Mouse (Mus musculus) urinary bladder, postnatal 25 days (tissue): ENCODE results near the gene Kcne1.

ENCODE experiments used
- DNase-seq: peaks from one replicate; pipeline ENCODE4 v3.0.0; 2022; ENCODE audit warnings: low spot score

The Kcne1 gene

GRCm38 (mm10) chr16:92309126-92309525, 50.1 kb downstream of the Kcne1 start:
- DNase-seq, result no peak

GRCm38 (mm10) chr16:92307947-92308346, 51.3 kb downstream of the Kcne1 start:
- no peak for DNase-seq

- no peak for DNase-seq
Measured at GRCm38 (mm10) chr16:92305519-92305918, 53.7 kb downstream of the Kcne1 start.

- DNase-seq, result no peak
Measured at GRCm38 (mm10) chr16:92302506-92302905, 56.8 kb downstream of the Kcne1 start.

DNA sequence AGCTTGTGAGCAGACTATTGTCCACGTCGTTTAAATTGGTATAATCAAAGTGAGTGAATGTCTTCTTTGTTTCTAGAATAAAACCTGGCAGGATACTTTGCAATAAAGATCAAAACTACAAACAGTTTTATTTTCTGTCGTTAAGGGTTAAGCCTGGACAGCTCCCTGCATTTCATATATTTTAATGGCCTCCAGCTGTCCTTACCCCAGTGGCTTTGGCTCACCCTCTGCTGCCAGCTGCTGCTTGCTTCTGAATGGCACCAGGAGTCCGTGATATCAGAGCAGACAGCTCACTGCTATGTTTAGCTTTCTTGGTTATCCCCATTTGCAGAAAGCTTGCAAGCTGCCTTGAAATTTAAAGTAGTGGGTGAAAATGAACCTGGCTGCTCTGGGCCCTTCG, 57.3 kb downstream of the Kcne1 start:
- DNase-seq, result no peak

DNA sequence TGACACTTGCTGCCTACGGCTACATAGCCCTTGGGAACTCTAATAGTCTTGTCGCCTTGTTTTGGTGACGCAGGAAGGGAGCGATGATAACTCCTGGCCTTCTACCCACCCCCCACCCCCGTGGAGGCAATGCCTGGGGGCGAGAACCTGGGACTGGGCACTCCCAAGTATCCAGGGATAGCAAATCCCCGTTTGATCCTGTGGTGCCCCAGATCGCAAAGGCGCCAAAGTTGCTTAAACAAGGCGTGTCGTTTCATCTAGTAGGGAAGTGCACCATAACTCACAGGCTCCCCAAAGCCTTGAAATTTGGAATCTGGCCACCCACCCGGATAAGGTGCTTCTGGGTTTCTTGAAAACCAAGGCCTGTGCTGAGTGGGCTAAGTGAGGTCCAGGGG, 57.9 kb downstream of the Kcne1 start:
- peak; percentile 25 for DNase-seq

DNA sequence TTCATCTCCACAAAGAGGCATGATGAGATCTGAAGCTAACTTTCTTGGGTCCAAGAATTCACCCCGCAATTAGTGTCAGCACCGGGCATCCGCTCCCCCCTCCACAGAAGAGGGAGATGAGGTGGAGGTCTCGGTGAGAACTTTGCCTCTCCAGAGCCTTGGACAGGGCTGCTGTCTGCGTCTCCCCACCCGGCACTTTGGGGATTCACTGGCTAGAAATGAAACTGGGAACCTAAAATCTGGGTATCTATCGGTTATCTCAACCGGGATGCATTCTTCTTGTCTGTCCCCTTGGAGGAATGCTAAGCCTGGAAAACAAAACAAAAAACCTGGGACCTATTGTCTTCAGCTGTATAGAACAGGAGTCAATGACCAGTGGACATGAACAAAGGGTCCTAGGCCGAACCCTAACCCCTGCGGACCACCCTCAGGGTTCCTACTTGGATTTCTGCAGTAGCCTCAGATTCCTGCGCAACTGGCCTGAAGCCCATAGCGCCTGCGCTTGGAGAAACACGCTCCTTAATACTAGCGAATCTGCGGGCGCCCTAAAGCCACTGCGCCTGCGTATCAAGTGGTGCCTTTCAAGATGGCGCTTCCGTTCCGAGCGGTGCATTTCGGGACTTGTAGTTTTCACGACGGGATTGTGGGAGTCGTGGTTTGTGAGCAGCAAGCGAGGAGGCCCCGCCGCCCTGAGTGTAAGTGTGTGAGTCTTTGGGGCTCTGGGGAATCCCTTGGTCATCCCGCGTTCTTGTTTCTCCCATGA, 58.4 kb downstream of the Kcne1 start, which contains the start of gene Smim11:
Gene Smim11 (plus strand): TSS at position 638 of the 763 bp plus-strand sequence.
- peak; percentile 89 for DNase-seq
